Mouse (Mus musculus): ENCODE data around the gene Kcnn4. TPM values are rescaled to one million over a fixed set of nuclear protein-coding genes. Genes with fewer than 3 reads are reported as not detected.

Kcnn4 gene
- total and polyA plus RNA-seq, 3 experiments = 188 to 256 TPM; not detected in 1

DNA sequence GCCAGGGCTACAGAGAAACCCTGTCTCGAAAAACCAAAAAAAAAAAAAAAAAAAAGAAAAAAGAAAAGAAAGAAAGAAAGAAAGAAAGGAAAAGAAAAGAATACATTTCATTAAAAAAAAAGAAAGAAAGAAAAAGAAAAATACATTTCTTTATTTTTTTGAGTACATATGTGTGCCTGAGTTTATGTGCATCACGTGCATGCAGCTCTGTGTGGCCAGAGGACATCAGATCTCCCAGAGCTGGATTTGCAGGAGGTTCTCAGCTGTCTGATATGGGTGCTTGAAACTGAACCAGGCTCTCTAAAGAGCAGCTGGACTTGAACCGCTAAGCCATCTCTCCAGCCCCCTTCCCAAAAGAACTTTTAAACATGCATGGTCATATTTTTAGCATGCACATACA is 24.0 kb downstream of the Kcnn4 start:
- no peaks in the 10 kb centered on the region for H3K27me3 ChIP-seq (ENCODE audit: control insufficient read depth in 1 of 2, insufficient read depth in 2 of 2, low read length in 2 of 2)
- H3K9me3 ChIP-seq (replicated peaks; ENCODE audit: insufficient read depth, low read length) = no peaks in the 10 kb centered on the region
- H3K9ac ChIP-seq (ENCODE audit: control insufficient read depth, low read depth, low read length, poor library complexity, severe bottlenecking) = peak overlapping the region; percentile 42; the same call in 1 of the 2 replicates
- H3K4me1 ChIP-seq (ENCODE audit: control insufficient read depth in 1 of 2, insufficient read depth in 2 of 2, low read length in 2 of 2) = peaks cover 21 to 62% of the 10 kb centered on the region in 2 experiments
- peaks cover 13% of the 10 kb centered on the region for H3K79me2 ChIP-seq (ENCODE audit: control insufficient read depth, insufficient read depth, low read length, poor library complexity)
- peak overlapping the region; percentile 94 for H3K27ac ChIP-seq (ENCODE audit: control insufficient read depth, low read depth, low read length)
- no peak for TF ChIP-seq GATA1 (IDR thresholded peaks at IDR 0.05; ENCODE audit: low read depth, low read length)
- no peak for TF ChIP-seq GABPA (IDR thresholded peaks at IDR 0.05; ENCODE audit: low read depth, low read length)
- TF ChIP-seq MYB (IDR thresholded peaks at IDR 0.05; ENCODE audit: low read depth, low read length) = no peak
- peak; percentile 84 for TF ChIP-seq BHLHE40 (IDR thresholded peaks at IDR 0.05; ENCODE audit: borderline replicate concordance, low read depth, low read length)
- peak; percentile 23; the same call in 1 of the 2 replicates for TF ChIP-seq NELFE (IDR thresholded peaks at IDR 0.05; ENCODE audit: low read depth, low read length)
- peak; percentile 60; the same call in 1 of the 2 replicates for TF ChIP-seq USF1 (IDR thresholded peaks at IDR 0.05; ENCODE audit: low read depth, low read length)
- peak; percentile 1; the same call in 1 of the 2 replicates for TF ChIP-seq SIN3A (IDR thresholded peaks at IDR 0.05; ENCODE audit: low read length)
- TF ChIP-seq JUND (IDR thresholded peaks at IDR 0.05; ENCODE audit: low read depth, low read length) = no peak
- 0 out of 4 replicates have a peak overlapping the region, but pooled peaks of 1 of the 2 experiments have one; percentile 2 for H3K4me3 ChIP-seq (ENCODE audit: control insufficient read depth in 1 of 2, insufficient read depth in 1 of 2, low read depth in 2 of 2, low read length in 2 of 2)
- DNase-seq (ENCODE audit: low read depth, low spot score) = peak; percentile 68
- H3K36me3 ChIP-seq (ENCODE audit: control insufficient read depth in 1 of 2, insufficient read depth in 2 of 2, low read length in 2 of 2) = peaks cover 0 to 47% of the 10 kb centered on the region in 2 experiments; a peak in 2 of 4 replicates

DNA sequence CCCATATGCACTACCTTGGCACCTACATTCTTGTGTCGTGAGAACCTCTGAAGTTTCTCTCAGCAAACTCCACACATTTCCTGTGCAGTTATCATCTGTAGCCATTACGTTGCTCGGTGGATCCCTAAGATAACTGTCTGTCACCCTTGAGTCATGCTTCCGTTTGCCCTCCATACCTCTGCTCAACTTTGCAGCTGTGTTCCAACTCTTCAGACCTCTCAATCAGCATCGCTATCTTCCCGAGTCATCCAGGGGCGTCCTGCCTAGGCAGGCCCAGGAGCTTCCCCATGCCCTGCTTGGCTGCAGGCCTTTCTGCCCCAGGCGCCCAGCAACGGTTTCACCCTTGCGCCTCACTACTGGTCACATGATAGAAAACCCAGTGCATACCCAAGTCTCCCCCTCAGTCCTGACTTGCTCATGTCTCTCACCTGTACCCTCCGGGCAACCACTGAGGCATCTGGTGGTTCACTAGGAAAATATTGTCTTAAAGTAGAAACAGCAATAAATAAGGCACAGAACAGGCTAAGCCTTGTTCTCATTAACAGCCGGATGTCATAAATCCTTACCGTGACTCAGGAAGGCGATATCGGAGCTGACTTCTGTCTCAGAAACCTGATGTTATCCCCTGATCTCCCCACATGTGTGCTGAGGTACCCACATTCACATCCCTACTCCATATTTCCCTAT is 24.6 kb downstream of the Kcnn4 start:
- peak overlapping the region; percentile 50 for H3K9ac ChIP-seq (ENCODE audit: control insufficient read depth, low read depth, low read length, poor library complexity, severe bottlenecking)
- no peaks in the 10 kb centered on the region for H3K27me3 ChIP-seq (ENCODE audit: control insufficient read depth in 1 of 2, insufficient read depth in 2 of 2, low read length in 2 of 2)
- no peak for TF ChIP-seq MXI1 (IDR thresholded peaks at IDR 0.05; ENCODE audit: low read depth, low read length)
- no peak for TF ChIP-seq SMC3 (IDR thresholded peaks at IDR 0.05; ENCODE audit: low read depth, low read length)
- peak; percentile 43 for TF ChIP-seq SIN3A (IDR thresholded peaks at IDR 0.05; ENCODE audit: low read length)
- peak; percentile 93 for TF ChIP-seq ETS1 (IDR thresholded peaks at IDR 0.05; ENCODE audit: low read depth, low read length)
- TF ChIP-seq ELF1 (IDR thresholded peaks at IDR 0.05; ENCODE audit: low read depth, low read length) = no peak
- TF ChIP-seq RCOR1 (IDR thresholded peaks at IDR 0.05; ENCODE audit: low read depth, low read length) = no peak; the same call in 1 of the 2 replicates
- peak; percentile 48 for TF ChIP-seq TAL1 (IDR thresholded peaks at IDR 0.05; ENCODE audit: low read length)
- no peak for TF ChIP-seq RAD21 (IDR thresholded peaks at IDR 0.05; ENCODE audit: low read depth, low read length)
- no peak for TF ChIP-seq ZMIZ1 (IDR thresholded peaks at IDR 0.05; ENCODE audit: low read depth, low read length)
- no peak for TF ChIP-seq UBTF (IDR thresholded peaks at IDR 0.05; ENCODE audit: borderline replicate concordance, insufficient read depth, low read depth, low read length)
- no peak for TF ChIP-seq CHD1 (IDR thresholded peaks at IDR 0.05; ENCODE audit: low read depth, low read length)
- no peak for TF ChIP-seq TBP (IDR thresholded peaks at IDR 0.05; ENCODE audit: low read depth, low read length)
- no peak for TF ChIP-seq USF1 (IDR thresholded peaks at IDR 0.05; ENCODE audit: low read depth, low read length)
- peak; percentile 82 to 86 for TF ChIP-seq EP300 (IDR thresholded peaks at IDR 0.05; ENCODE audit: low read depth in 1 of 2, low read length in 2 of 2)
- TF ChIP-seq ZC3H11A (IDR thresholded peaks at IDR 0.05; ENCODE audit: low read depth, low read length) = no peak
- TF ChIP-seq USF2 (IDR thresholded peaks at IDR 0.05; ENCODE audit: borderline replicate concordance in 1 of 2, insufficient read depth in 1 of 2, low read depth in 1 of 2, low read length in 2 of 2) = no peak
- TF ChIP-seq KAT2A (conservative IDR thresholded peaks at IDR 0.05; ENCODE audit: low read depth, low read length) = no peak
- peak; percentile 76 for TF ChIP-seq JUND (IDR thresholded peaks at IDR 0.05; ENCODE audit: low read depth, low read length)
- TF ChIP-seq MEF2A (IDR thresholded peaks at IDR 0.05; ENCODE audit: extremely low read depth, insufficient replicate concordance, low read depth, low read length, poor library complexity, severe bottlenecking) = no peak
- peak; percentile 4; the same call in 1 of the 2 replicates for TF ChIP-seq NELFE (IDR thresholded peaks at IDR 0.05; ENCODE audit: low read depth, low read length)
- TF ChIP-seq POLR2AphosphoS5 (IDR thresholded peaks at IDR 0.05; ENCODE audit: borderline replicate concordance, low read depth, low read length) = no peak
- peak; percentile 88 for TF ChIP-seq GATA1 (IDR thresholded peaks at IDR 0.05; ENCODE audit: low read depth, low read length)
- no peak for TF ChIP-seq ZKSCAN1 (IDR thresholded peaks at IDR 0.05; ENCODE audit: low read depth, low read length)
- TF ChIP-seq BHLHE40 (IDR thresholded peaks at IDR 0.05; ENCODE audit: borderline replicate concordance, low read depth, low read length) = no peak
- no peak for TF ChIP-seq CHD2 (IDR thresholded peaks at IDR 0.05; ENCODE audit: low read length)
- TF ChIP-seq HCFC1 (IDR thresholded peaks at IDR 0.05; ENCODE audit: low read depth, low read length) = no peak

More for the DNA sequence above, 24.6 kb downstream of the Kcnn4 start:
- peak overlapping the region; percentile 11 to 25; a peak in 3 of 4 replicates for H3K4me3 ChIP-seq (ENCODE audit: control insufficient read depth in 1 of 2, insufficient read depth in 1 of 2, low read depth in 2 of 2, low read length in 2 of 2)
- peaks cover 21 to 59% of the 10 kb centered on the region in 2 experiments for H3K4me1 ChIP-seq (ENCODE audit: control insufficient read depth in 1 of 2, insufficient read depth in 2 of 2, low read length in 2 of 2)
- H3K27ac ChIP-seq (ENCODE audit: control insufficient read depth, low read depth, low read length) = peak overlapping the region; percentile 94
- no peaks in the 10 kb centered on the region for H3K9me3 ChIP-seq (replicated peaks; ENCODE audit: insufficient read depth, low read length)
- H3K36me3 ChIP-seq (ENCODE audit: control insufficient read depth in 1 of 2, insufficient read depth in 2 of 2, low read length in 2 of 2) = peaks cover 0 to 45% of the 10 kb centered on the region in 2 experiments; a peak in 2 of 4 replicates
- H3K79me2 ChIP-seq (ENCODE audit: control insufficient read depth, insufficient read depth, low read length, poor library complexity) = peaks cover 14% of the 10 kb centered on the region
- DNase-seq (ENCODE audit: low read depth, low spot score) = peak; percentile 81
